Mouse (Mus musculus): ENCODE results near the gene Arr3. TPM values are rescaled to one million over a fixed set of nuclear protein-coding genes. Genes with fewer than 3 reads are reported as not detected.

Arr3 gene
- polyA plus RNA-seq (2014; fragmentation: Illumina TruSeq; extraction: RNeasy Lipid Tissue Mini Kit (QIAGEN cat#74804); ENCODE audit: low read depth, low replicate concordance), result not detected

GRCm38 (mm10) chrX:100605314-100605713 is at the start of gene Arr3:
Arr3 (plus strand) TSS chrX:100605497.

DNA sequence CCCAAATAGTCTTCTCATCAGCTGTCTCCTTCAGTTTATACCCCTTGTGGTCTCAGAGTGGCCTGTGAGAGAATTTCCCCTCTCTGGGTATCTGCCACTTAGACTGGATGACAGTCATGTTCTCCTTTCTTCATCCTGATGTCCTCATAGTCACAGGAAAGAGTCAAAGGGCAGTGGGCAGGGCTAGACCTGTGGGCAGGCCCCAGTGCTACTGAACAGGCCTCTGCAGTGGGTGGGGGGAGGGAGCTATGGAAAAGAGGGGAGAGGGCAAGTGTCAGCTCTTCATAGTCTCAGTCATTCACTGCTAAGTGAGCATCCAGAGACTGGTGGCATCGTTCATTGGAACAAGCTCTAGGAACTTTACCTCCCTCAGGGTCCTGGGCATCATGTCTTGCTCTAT is 33.3 kb upstream of the Arr3 start, which contains the start of gene Awat1:
Gene Awat1 (plus strand): TSS at position 301 of the 400 bp plus-strand sequence.

GRCm38 (mm10) chrX:100594791-100595190 is 10.5 kb upstream of the Arr3 start, which contains the start of gene P2ry4:
P2ry4 (minus strand) TSS chrX:100594869.

DNA sequence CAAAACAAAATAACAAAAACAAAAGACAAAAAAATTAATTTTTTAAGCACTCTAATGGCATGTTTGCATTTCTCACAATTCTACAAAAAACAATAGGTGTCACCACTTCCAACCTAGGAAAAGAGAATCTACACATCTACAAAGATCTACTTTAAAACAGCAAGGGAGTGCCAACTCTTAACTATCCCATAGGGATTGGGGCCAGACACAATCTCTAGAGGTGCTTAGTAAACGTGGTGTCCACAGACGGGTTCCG is 20.2 kb downstream of the Arr3 start, which contains the start of gene Kif4:
Gene Kif4 (plus strand): TSS at position 192 of the 256 bp plus-strand sequence.

DNA sequence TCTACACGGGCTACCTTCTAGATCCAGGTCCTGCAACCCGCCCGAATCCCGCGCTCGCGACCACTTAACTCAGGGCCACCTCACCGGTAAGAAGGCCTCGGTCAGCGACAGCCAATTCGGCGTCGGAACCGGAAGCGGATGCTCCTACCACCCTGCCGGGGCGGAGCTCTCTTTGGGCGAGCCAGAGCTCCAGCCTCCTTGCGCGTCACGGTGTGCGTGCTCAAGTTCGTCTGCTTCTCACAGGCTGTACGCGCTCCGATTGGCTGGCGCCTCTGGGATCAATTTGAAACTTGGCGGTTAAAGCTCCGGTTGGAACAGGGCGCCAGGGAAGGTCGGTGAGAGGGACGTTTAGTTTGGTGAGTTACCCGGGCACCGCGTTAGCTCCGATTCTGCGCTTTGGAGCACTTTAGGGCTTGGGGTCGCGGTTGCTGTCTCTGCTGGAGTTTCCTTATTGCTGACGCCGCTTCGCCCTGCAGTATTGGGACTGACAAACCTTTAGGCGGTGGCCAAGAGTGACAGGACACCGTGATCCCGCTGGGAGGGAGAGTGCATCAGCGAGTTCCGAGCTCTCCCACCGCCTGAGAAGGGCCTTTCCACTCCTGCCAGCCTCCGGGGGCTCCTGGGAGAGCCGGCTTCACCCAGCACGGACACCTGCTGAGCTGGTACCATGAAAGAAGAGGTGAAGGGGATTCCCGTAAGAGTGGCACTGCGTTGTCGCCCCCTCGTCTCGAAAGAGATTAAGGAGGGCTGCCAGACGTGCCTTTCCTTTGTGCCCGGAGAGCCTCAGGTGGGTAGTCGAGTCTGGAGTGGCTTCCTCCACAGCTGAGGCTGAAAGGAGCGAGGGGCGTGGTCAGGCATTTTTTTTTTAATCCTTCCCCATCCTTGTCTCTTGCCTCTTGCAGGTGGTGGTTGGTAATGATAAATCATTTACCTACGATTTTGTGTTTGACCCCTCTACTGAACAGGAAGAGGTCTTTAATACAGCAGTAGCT is 20.8 kb downstream of the Arr3 start, which contains the start of gene Pdzd11:
Gene Pdzd11 (minus strand): TSS at position 767 of the 992 bp plus-strand sequence.

Other genes starting within 250 kb of the Arr3 start
- not detected for gene Otud6a, start 176.5 kb upstream of the Arr3 start, polyA plus RNA-seq (2014; fragmentation: Illumina TruSeq; extraction: RNeasy Lipid Tissue Mini Kit (QIAGEN cat#74804); ENCODE audit: low read depth, low replicate concordance)
- gene Awat2, start 162.8 kb upstream of the Arr3 start, polyA plus RNA-seq (2014; fragmentation: Illumina TruSeq; extraction: RNeasy Lipid Tissue Mini Kit (QIAGEN cat#74804); ENCODE audit: low read depth, low replicate concordance), result 0.28 TPM
- gene Igbp1, start 111.2 kb upstream of the Arr3 start, polyA plus RNA-seq (2014; fragmentation: Illumina TruSeq; extraction: RNeasy Lipid Tissue Mini Kit (QIAGEN cat#74804); ENCODE audit: low read depth, low replicate concordance), result 121 TPM
- not detected for gene Dgat2l6, start 80.7 kb upstream of the Arr3 start, polyA plus RNA-seq (2014; fragmentation: Illumina TruSeq; extraction: RNeasy Lipid Tissue Mini Kit (QIAGEN cat#74804); ENCODE audit: low read depth, low replicate concordance)
- gene Awat1, start 33.2 kb upstream of the Arr3 start, polyA plus RNA-seq (2014; fragmentation: Illumina TruSeq; extraction: RNeasy Lipid Tissue Mini Kit (QIAGEN cat#74804); ENCODE audit: low read depth, low replicate concordance), result not detected
- gene P2ry4, start 10.6 kb upstream of the Arr3 start, polyA plus RNA-seq (2014; fragmentation: Illumina TruSeq; extraction: RNeasy Lipid Tissue Mini Kit (QIAGEN cat#74804); ENCODE audit: low read depth, low replicate concordance), result not detected
- gene Kif4, start 20.2 kb downstream of the Arr3 start, polyA plus RNA-seq (2014; fragmentation: Illumina TruSeq; extraction: RNeasy Lipid Tissue Mini Kit (QIAGEN cat#74804); ENCODE audit: low read depth, low replicate concordance), result 0.16 TPM
- gene Pdzd11, start 21.1 kb downstream of the Arr3 start, polyA plus RNA-seq (2014; fragmentation: Illumina TruSeq; extraction: RNeasy Lipid Tissue Mini Kit (QIAGEN cat#74804); ENCODE audit: low read depth, low replicate concordance), result 73.7 TPM
- gene Gdpd2, start 124.4 kb downstream of the Arr3 start, polyA plus RNA-seq (2014; fragmentation: Illumina TruSeq; extraction: RNeasy Lipid Tissue Mini Kit (QIAGEN cat#74804); ENCODE audit: low read depth, low replicate concordance), result 0.69 TPM
- 21.2 TPM for gene Dlg3, start 162.2 kb downstream of the Arr3 start, polyA plus RNA-seq (2014; fragmentation: Illumina TruSeq; extraction: RNeasy Lipid Tissue Mini Kit (QIAGEN cat#74804); ENCODE audit: low read depth, low replicate concordance)

Data from kidney, adult 10 weeks (tissue).